Mouse (Mus musculus): ENCODE measurements at regions not wholly inside any gene's neighbourhood (a gene's known extent, or its start where the extent isn't known, plus 50 kb on each side); places are given as distances from the start of the nearest gene placed in this dataset.

DNA sequence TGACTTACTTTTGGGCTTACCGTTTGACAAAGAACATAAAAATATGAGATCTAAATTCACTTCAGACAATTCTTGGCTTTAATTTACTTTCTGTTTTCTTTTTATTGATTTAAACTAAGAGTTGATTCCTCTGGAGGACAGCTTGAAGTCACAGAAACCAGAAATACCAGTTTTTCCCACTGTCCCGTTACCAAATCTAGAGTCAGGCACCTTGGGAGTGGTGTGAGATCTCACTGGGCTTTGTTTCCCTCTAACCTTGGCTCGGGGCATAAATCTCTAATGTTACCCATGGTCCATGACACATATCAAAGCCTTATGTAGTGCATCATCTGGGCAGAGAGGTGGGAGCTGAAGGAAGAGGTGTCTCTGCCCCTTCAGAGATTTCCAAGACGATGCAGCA is 165.4 kb upstream of the Sesn3 start:
- no peaks in the 10 kb centered on the region for H3K79me2 ChIP-seq (ENCODE audit: control insufficient read depth, insufficient read depth)
- no peak overlapping the region for H3ac ChIP-seq (ENCODE audit: control insufficient read depth, insufficient read length, low read depth)
- no peaks in the 10 kb centered on the region for H3K36me3 ChIP-seq (ENCODE audit: control insufficient read depth, insufficient read depth)
- H3K79me3 ChIP-seq (ENCODE audit: low read depth) = no peaks in the 10 kb centered on the region
- H3K4me3 ChIP-seq (ENCODE audit: insufficient read depth, poor library complexity, severe bottlenecking) = no peak overlapping the region
- peaks cover 3% of the 10 kb centered on the region for H3K27me3 ChIP-seq (ENCODE audit: control insufficient read depth, insufficient read depth, insufficient read length)
- TF ChIP-seq MYOG (IDR thresholded peaks at IDR 0.05; ENCODE audit: control insufficient read depth, extremely low read depth, insufficient read length) (no peak), MAX (IDR thresholded peaks at IDR 0.05) (no peak), FOSL1 (IDR thresholded peaks at IDR 0.05; ENCODE audit: insufficient read depth, low read length, poor library complexity, severe bottlenecking) (no peak), USF1 (IDR thresholded peaks at IDR 0.05; ENCODE audit: low read depth) (no peak), CEBPB (IDR thresholded peaks at IDR 0.05; ENCODE audit: low read depth) (no peak), CTCF (IDR thresholded peaks at IDR 0.05; ENCODE audit: control insufficient read depth, insufficient read depth, insufficient read length) (no peak), MYOD1 (IDR thresholded peaks at IDR 0.05; ENCODE audit: control insufficient read depth, insufficient read length, low read depth) (no peak)

DNA sequence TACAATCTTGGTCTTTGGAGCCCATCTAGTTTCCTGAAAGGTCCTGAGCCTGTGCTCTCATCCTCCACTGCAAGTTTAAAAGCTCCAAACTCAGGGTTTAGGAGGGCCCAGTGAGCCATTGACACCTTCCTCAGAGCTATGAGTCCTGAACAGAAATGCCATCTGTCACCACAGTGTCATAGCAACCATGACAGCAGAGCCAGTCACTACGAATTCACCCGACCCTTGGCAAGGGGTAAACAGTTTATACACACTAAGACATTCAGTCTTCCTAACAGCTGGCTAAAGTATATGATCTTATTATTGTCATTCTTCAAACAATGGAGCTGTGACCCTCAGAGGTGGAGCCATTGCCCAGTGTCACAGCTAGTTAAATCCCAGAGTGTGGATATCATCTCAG is 163.2 kb upstream of the Sesn3 start:
- Histone ChIP-seq H3K79me2 (ENCODE audit: control insufficient read depth, insufficient read depth) (no peaks in the 10 kb centered on the region), H3K27me3 (ENCODE audit: control insufficient read depth, insufficient read depth, insufficient read length) (no peaks in the 10 kb centered on the region), H3K36me3 (ENCODE audit: control insufficient read depth, insufficient read depth) (no peaks in the 10 kb centered on the region), H3K79me3 (ENCODE audit: low read depth) (no peaks in the 10 kb centered on the region), H3ac (ENCODE audit: control insufficient read depth, insufficient read length, low read depth) (no peak overlapping the region), H3K4me3 (ENCODE audit: insufficient read depth, poor library complexity, severe bottlenecking) (no peak overlapping the region)
- no peak for TF ChIP-seq FOSL1 (IDR thresholded peaks at IDR 0.05; ENCODE audit: insufficient read depth, low read length, poor library complexity, severe bottlenecking)
- no peak for TF ChIP-seq MAX (IDR thresholded peaks at IDR 0.05)
- TF ChIP-seq MYOD1 (IDR thresholded peaks at IDR 0.05; ENCODE audit: control insufficient read depth, insufficient read length, low read depth) = no peak
- TF ChIP-seq USF1 (IDR thresholded peaks at IDR 0.05; ENCODE audit: low read depth) = no peak
- TF ChIP-seq CEBPB (IDR thresholded peaks at IDR 0.05; ENCODE audit: low read depth) = no peak
- no peak for TF ChIP-seq MYOG (IDR thresholded peaks at IDR 0.05; ENCODE audit: control insufficient read depth, extremely low read depth, insufficient read length)
- TF ChIP-seq CTCF (IDR thresholded peaks at IDR 0.05; ENCODE audit: control insufficient read depth, insufficient read depth, insufficient read length) = no peak

DNA sequence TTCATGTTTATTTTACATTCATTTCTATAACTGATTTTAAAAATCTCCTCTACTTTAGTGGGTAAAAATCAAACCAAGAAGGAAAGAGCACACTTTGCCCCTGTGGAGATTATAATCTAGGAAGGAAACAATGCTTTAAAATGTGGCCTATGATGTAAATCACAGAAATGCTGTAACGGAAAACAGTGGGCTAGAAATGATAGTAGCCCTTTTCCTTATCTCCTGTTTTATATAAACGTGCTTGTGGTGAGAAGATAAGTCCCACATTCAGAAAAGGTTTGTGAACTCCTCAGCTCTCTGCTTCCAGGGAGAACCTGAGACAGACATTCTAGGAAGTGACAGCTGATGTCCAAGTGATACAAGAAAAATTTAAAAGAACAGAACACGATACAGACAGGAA is 159.3 kb upstream of the Sesn3 start:
- H3K27me3 ChIP-seq (ENCODE audit: control insufficient read depth, insufficient read depth, insufficient read length) = no peaks in the 10 kb centered on the region
- H3K79me3 ChIP-seq (ENCODE audit: low read depth) = no peaks in the 10 kb centered on the region
- TF ChIP-seq MYOD1 (IDR thresholded peaks at IDR 0.05; ENCODE audit: control insufficient read depth, insufficient read length, low read depth) (no peak), CEBPB (IDR thresholded peaks at IDR 0.05; ENCODE audit: low read depth) (no peak), MYOG (IDR thresholded peaks at IDR 0.05; ENCODE audit: control insufficient read depth, extremely low read depth, insufficient read length) (no peak)
- H3K79me2 ChIP-seq (ENCODE audit: control insufficient read depth, insufficient read depth) = no peaks in the 10 kb centered on the region
- no peaks in the 10 kb centered on the region for H3K36me3 ChIP-seq (ENCODE audit: control insufficient read depth, insufficient read depth)
- H3K4me3 ChIP-seq (ENCODE audit: insufficient read depth, poor library complexity, severe bottlenecking) = no peak overlapping the region
- H3ac ChIP-seq (ENCODE audit: control insufficient read depth, insufficient read length, low read depth) = no peak overlapping the region

DNA sequence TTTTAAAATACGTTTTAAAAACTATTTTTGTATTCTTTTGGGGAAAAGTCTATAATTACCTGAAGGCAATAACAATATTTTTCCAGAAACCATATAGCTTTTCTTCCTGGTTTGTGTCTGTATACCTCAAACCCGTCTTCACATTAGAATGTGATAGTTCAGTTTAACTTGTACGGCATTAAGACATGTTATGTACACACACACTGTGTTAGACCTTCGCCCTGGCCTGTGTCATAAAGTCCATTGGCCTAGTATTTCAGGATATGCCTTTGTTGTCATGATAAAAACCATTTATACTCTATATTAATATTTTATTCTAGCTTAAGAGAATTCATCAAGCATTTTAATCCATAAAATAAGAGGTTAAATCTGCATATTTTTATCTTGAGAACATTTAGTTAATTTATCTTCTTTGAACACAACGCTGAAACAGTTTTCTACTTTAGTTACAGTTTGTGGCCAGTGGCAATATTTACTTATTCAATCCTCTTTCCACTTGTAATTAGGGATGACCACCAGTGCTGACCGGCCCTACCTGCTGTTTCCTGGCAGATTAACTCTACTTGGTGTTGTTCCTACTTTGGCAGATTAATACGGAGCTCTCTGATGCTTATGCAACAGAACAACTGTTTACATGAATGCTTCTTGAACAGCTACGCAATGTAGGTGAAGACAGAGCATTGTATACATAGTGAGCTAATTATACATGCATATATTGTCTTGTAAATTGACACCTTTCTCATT is 158.6 kb upstream of the Sesn3 start:
- H3K79me2 ChIP-seq (ENCODE audit: control insufficient read depth, insufficient read depth) = no peaks in the 10 kb centered on the region
- H3K79me3 ChIP-seq (ENCODE audit: low read depth) = no peaks in the 10 kb centered on the region
- H3K36me3 ChIP-seq (ENCODE audit: control insufficient read depth, insufficient read depth) = no peaks in the 10 kb centered on the region
- H3K27me3 ChIP-seq (ENCODE audit: control insufficient read depth, insufficient read depth, insufficient read length) = no peaks in the 10 kb centered on the region
- no peak overlapping the region for H3ac ChIP-seq (ENCODE audit: control insufficient read depth, insufficient read length, low read depth)
- no peak overlapping the region for H3K4me3 ChIP-seq (ENCODE audit: insufficient read depth, poor library complexity, severe bottlenecking)
- no peak for TF ChIP-seq MYOG (IDR thresholded peaks at IDR 0.05; ENCODE audit: control insufficient read depth, extremely low read depth, insufficient read length)
- TF ChIP-seq CTCF (IDR thresholded peaks at IDR 0.05; ENCODE audit: control insufficient read depth, insufficient read depth, insufficient read length) = no peak
- TF ChIP-seq FOSL1 (IDR thresholded peaks at IDR 0.05; ENCODE audit: insufficient read depth, low read length, poor library complexity, severe bottlenecking) = no peak
- no peak for TF ChIP-seq MYOD1 (IDR thresholded peaks at IDR 0.05; ENCODE audit: control insufficient read depth, insufficient read length, low read depth)
- TF ChIP-seq CEBPB (IDR thresholded peaks at IDR 0.05; ENCODE audit: low read depth) = no peak
- TF ChIP-seq USF1 (IDR thresholded peaks at IDR 0.05; ENCODE audit: low read depth) = no peak
- TF ChIP-seq MAX (IDR thresholded peaks at IDR 0.05) = no peak

DNA sequence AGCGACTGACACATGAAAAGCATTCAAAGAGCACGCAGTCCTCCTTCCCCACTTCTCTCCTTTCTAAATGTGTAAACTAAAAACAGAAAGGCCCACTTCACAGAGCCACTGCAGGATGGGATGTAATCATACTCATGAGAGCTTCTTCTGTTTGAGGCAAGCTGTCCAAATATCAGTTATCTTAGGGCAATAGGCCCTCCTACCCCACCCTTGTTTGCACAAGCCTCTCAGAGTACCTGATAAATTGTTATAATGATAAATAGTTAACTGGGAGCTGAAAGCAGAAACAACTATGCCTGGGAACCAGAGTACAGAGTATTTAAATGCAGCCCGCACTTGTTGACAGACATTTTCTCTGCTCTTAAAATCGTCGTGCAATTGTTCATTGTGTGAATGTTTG is 141.5 kb upstream of the Sesn3 start:
- H3ac ChIP-seq (ENCODE audit: control insufficient read depth, insufficient read length, low read depth) = no peak overlapping the region

More for the DNA sequence above, 141.5 kb upstream of the Sesn3 start:
- Histone ChIP-seq H3K79me2 (ENCODE audit: control insufficient read depth, insufficient read depth) (no peaks in the 10 kb centered on the region), H3K4me3 (ENCODE audit: insufficient read depth, poor library complexity, severe bottlenecking) (no peak overlapping the region), H3K79me3 (ENCODE audit: low read depth) (no peaks in the 10 kb centered on the region), H3K36me3 (ENCODE audit: control insufficient read depth, insufficient read depth) (no peaks in the 10 kb centered on the region), H3K27me3 (ENCODE audit: control insufficient read depth, insufficient read depth, insufficient read length) (no peaks in the 10 kb centered on the region)
- no peak for TF ChIP-seq CTCF (IDR thresholded peaks at IDR 0.05; ENCODE audit: control insufficient read depth, insufficient read depth, insufficient read length)
- TF ChIP-seq USF1 (IDR thresholded peaks at IDR 0.05; ENCODE audit: low read depth) = no peak
- TF ChIP-seq MYOG (IDR thresholded peaks at IDR 0.05; ENCODE audit: control insufficient read depth, extremely low read depth, insufficient read length) = no peak
- no peak for TF ChIP-seq MYOD1 (IDR thresholded peaks at IDR 0.05; ENCODE audit: control insufficient read depth, insufficient read length, low read depth)
- TF ChIP-seq FOSL1 (IDR thresholded peaks at IDR 0.05; ENCODE audit: insufficient read depth, low read length, poor library complexity, severe bottlenecking) = no peak
- no peak for TF ChIP-seq MAX (IDR thresholded peaks at IDR 0.05)
- no peak for TF ChIP-seq CEBPB (IDR thresholded peaks at IDR 0.05; ENCODE audit: low read depth)

Measured in C2C12 (cell line).